Comparison of ENCODE assay signal across 15 mouse cellular contexts in the genomic region with DNA sequence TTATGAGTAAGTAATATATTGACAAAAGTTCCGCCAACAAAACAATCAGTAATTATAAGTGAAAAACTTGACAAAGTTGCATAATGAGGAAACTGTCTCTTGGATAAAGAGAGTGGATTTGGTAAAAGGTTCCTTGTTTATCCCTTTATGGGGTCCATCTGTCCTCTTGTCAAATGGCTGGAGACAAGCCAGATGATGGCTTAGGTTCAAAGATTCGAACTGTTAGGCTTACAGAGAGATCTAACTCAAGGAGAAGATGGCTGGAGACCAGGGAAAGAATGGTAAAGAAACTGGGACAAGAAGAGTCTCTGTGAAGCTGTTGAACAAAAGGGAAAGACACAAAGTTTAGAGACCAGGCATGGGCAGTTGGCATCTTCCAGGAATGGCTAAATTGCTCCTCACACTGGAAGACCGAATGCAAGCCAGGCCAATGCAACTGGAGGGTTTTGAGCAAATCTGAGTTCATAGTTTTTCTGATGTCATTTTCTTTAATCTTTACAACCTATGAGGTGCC.
DNase-seq lines count a peak whose midpoint lies in the region.
"Had no signal": no experiment of that assay in that cellular context is flagged by ENCODE, and none has a peak within 500 bp of the region (broad histone marks: within the 10 kb centered on the region; RNA-seq: fewer than 3 reads in every experiment).

No protein-coding gene starts in this region.

- DNase-seq in cerebellum, postnatal 10 days, result peak; percentile 90 to 92
- DNase-seq in cerebellum, adult 11 months, result no peak
- peak; percentile 42 for DNase-seq in heart, adult 11 months
- DNase-seq in heart, postnatal 4 days, result no peak
- DNase-seq in left cerebral cortex, postnatal 4 days, result peak; percentile 75
- DNase-seq in left cerebral cortex, adult 9 months (ENCODE audit: low spot score in 2 of 2), result no peak
- no peak for DNase-seq in frontal cortex, postnatal 25 days (ENCODE audit: low spot score in 2 of 2)
- DNase-seq: adrenal gland, postnatal 25 days; heart, postnatal 10 days; kidney, adult 8-10 months; kidney, postnatal 4 days; liver, embryonic 13.5 days; lung, adult 18-20 months; lung, postnatal 4 days; thymus, adult 2 months had no signal

- intact Hi-C loops in left cerebral cortex, postnatal 4 days (cut with DNase I), result no loop called here

Comparison
In these comparisons a context has a peak if more than half of its experiments do, and no peak if none do; other contexts are left out.
1. DNase-seq: peak in cerebellum, postnatal 10 days (2 of 2), heart, adult 11 months (single experiment) and left cerebral cortex, postnatal 4 days (single experiment); none in cerebellum, adult 11 months (single experiment), heart, postnatal 4 days (single experiment), left cerebral cortex, adult 9 months (0 of 2) and frontal cortex, postnatal 25 days (0 of 2).